22 mouse cellular contexts compared by ENCODE assay signal in genomic region chr10:4275572-4275971, GRCm38 (mm10). TPM values are rescaled to one million over a fixed set of nuclear protein-coding genes. Genes with fewer than 3 reads are reported as not detected.
DNase-seq lines count a peak whose midpoint lies in the region; ATAC-seq and TF ChIP-seq lines count a peak whose summit lies in the region.
"Had no signal": no experiment of that assay in that cellular context is flagged by ENCODE, and none has a peak within 500 bp of the region (broad histone marks: within the 10 kb centered on the region; RNA-seq: fewer than 3 reads in every experiment).

No protein-coding gene starts in this region.

- no peaks in the 10 kb centered on the region for H3K9me3 ChIP-seq in E14TG2a.4 (ENCODE audit: low read length)
- H3K9me3 ChIP-seq in ES-Bruce4 (replicated peaks; ENCODE audit: control insufficient read depth, insufficient read depth, low read length, poor library complexity, severe bottlenecking), result no peaks in the 10 kb centered on the region
- H3K9me3 ChIP-seq in hindbrain, embryonic 12.5 days (replicated peaks), result no peaks in the 10 kb centered on the region
- H3K9me3 ChIP-seq: embryonic facial prominence, embryonic 15.5 days; forebrain, embryonic 10.5 days; forebrain, embryonic 15.5 days; heart, embryonic 13.5 days; hindbrain, embryonic 13.5 days; intestine, embryonic 15.5 days had no signal

- H3K36me3 ChIP-seq in E14TG2a.4 (ENCODE audit: insufficient read depth, low read length), result peaks cover 88% of the 10 kb centered on the region
- H3K36me3 ChIP-seq in ES-Bruce4 (ENCODE audit: control insufficient read depth, insufficient read depth, low read length, poor library complexity, severe bottlenecking), result peaks cover 46% of the 10 kb centered on the region
- H3K36me3 ChIP-seq in kidney, adult 2 months (ENCODE audit: control insufficient read depth, insufficient read depth, low read length), result no peaks in the 10 kb centered on the region
- no peaks in the 10 kb centered on the region for H3K36me3 ChIP-seq in hindbrain, embryonic 12.5 days
- H3K36me3 ChIP-seq: embryonic facial prominence, embryonic 15.5 days; forebrain, embryonic 10.5 days; forebrain, embryonic 15.5 days; heart, embryonic 13.5 days; hindbrain, embryonic 13.5 days; intestine, embryonic 15.5 days had no signal

- no peak for TF ChIP-seq POLR2A in ES-Bruce4 (IDR thresholded peaks at IDR 0.05; ENCODE audit: insufficient read depth, low read length)
- TF ChIP-seq POLR2A in kidney, adult 2 months (IDR thresholded peaks at IDR 0.05; ENCODE audit: low read depth, low read length), result no peak

- TF ChIP-seq EP300 in ES-Bruce4 (IDR thresholded peaks at IDR 0.05; ENCODE audit: insufficient read depth, low read depth, low read length), result no peak

- no peak overlapping the region for H3K4me2 ChIP-seq in hindbrain, embryonic 12.5 days (replicated peaks)
- H3K4me2 ChIP-seq: embryonic facial prominence, embryonic 15.5 days; forebrain, embryonic 15.5 days; heart, embryonic 13.5 days; hindbrain, embryonic 13.5 days; intestine, embryonic 15.5 days had no signal

- H3K4me1 ChIP-seq in E14TG2a.4 (replicated peaks; ENCODE audit: low read depth, low read length), result peaks cover 94% of the 10 kb centered on the region
- H3K4me1 ChIP-seq in ES-Bruce4 (ENCODE audit: control insufficient read depth, insufficient read depth, low read length), result peaks cover 2% of the 10 kb centered on the region
- no peaks in the 10 kb centered on the region for H3K4me1 ChIP-seq in kidney, adult 2 months (ENCODE audit: control insufficient read depth, insufficient read depth, low read length)
- H3K4me1 ChIP-seq in hindbrain, embryonic 12.5 days, result no peaks in the 10 kb centered on the region
- H3K4me1 ChIP-seq: forebrain, embryonic 10.5 days; forebrain, embryonic 15.5 days; hindbrain, embryonic 13.5 days had no signal

- TF ChIP-seq CTCF in E14TG2a.4 (conservative IDR thresholded peaks at IDR 0.05; ENCODE audit: low read length) (no peak), ES-Bruce4 (IDR thresholded peaks at IDR 0.05; ENCODE audit: low read depth, low read length) (no peak)
- no peak for TF ChIP-seq CTCF in kidney, adult 2 months (conservative IDR thresholded peaks at IDR 0.05; ENCODE audit: insufficient read depth, insufficient read length, low read depth, low read length)
- no peak for TF ChIP-seq CTCF in left cerebral cortex, adult 2 months (IDR thresholded peaks at IDR 0.05)

- peak overlapping the region; percentile 13 for H3K27ac ChIP-seq in ES-Bruce4 (ENCODE audit: insufficient read depth, low read length)
- H3K27ac ChIP-seq in kidney, adult 2 months (ENCODE audit: insufficient read depth, low read depth, low read length), result no peak overlapping the region
- H3K27ac ChIP-seq in left cerebral cortex, adult 2 months, result no peak overlapping the region
- H3K27ac ChIP-seq in hindbrain, embryonic 12.5 days, result no peak overlapping the region
- H3K27ac ChIP-seq: embryonic facial prominence, embryonic 15.5 days; forebrain, embryonic 10.5 days; forebrain, embryonic 15.5 days; heart, embryonic 13.5 days; hindbrain, embryonic 13.5 days; hindbrain, postnatal 0 days; intestine, embryonic 15.5 days; kidney, postnatal 0 days had no signal

- ATAC-seq in hindbrain, embryonic 12.5 days (ENCODE audit: low FRiP score), result no peak
- ATAC-seq: forebrain, embryonic 15.5 days; hindbrain, postnatal 0 days; intestine, embryonic 15.5 days had no signal

- H3K27me3 ChIP-seq in E14TG2a.4 (ENCODE audit: insufficient read depth, low read length) (no peaks in the 10 kb centered on the region), ES-Bruce4 (ENCODE audit: control insufficient read depth, insufficient read depth, low read length, poor library complexity, severe bottlenecking) (no peaks in the 10 kb centered on the region)
- H3K27me3 ChIP-seq in kidney, adult 2 months (replicated peaks; ENCODE audit: control insufficient read depth, insufficient read depth, low read length), result no peaks in the 10 kb centered on the region
- no peaks in the 10 kb centered on the region for H3K27me3 ChIP-seq in hindbrain, embryonic 12.5 days
- H3K27me3 ChIP-seq: embryonic facial prominence, embryonic 15.5 days; forebrain, embryonic 15.5 days; heart, embryonic 13.5 days; hindbrain, embryonic 13.5 days; intestine, embryonic 15.5 days had no signal

- H3K4me3 ChIP-seq in E14TG2a.4 (replicated peaks; ENCODE audit: low read length), result peak overlapping the region; percentile 23; the same call in 1 of the 2 replicates
- no peak overlapping the region for H3K4me3 ChIP-seq in ES-Bruce4 (ENCODE audit: low read depth, low read length)
- H3K4me3 ChIP-seq in kidney, adult 2 months (ENCODE audit: insufficient read depth, low read depth, low read length), result no peak overlapping the region
- H3K4me3 ChIP-seq in left cerebral cortex, adult 2 months, result no peak overlapping the region
- no peak overlapping the region for H3K4me3 ChIP-seq in hindbrain, embryonic 12.5 days
- H3K4me3 ChIP-seq: embryonic facial prominence, embryonic 15.5 days; erythroblast, embryonic 14.5 days; forebrain, embryonic 10.5 days; forebrain, embryonic 15.5 days; heart, embryonic 13.5 days; hindbrain, embryonic 13.5 days; intestine, embryonic 15.5 days had no signal

- intact Hi-C loops in left cerebral cortex, adult 2 months (cut with DNase I), result no loop called here

- DNase-seq in cerebellum, adult 11-12 months, result peak; percentile 47
- DNase-seq in cerebellum, adult 9-10 months, result peak; percentile 64
- DNase-seq in kidney, adult 2 months, result no peak
- DNase-seq in left cerebral cortex, adult 2 months (ENCODE audit: extremely low spot score in 1 of 2, low spot score in 2 of 2), result no peak
- DNase-seq: adrenal gland, adult 2 months; adrenal gland, postnatal 36 days; gastrocnemius, postnatal 36 days; heart, adult 11 months; heart, postnatal 36 days; kidney, adult 8-10 months had no signal

- WGBS in kidney, adult 2 months, result 93% methylated on average over 10 of the region's 10 CpGs
- 93% methylated on average over 10 of the region's 10 CpGs for WGBS in hindbrain, embryonic 12.5 days

- H3K9ac ChIP-seq in ES-Bruce4 (ENCODE audit: low read depth, poor library complexity, severe bottlenecking), result no peak overlapping the region
- H3K9ac ChIP-seq in hindbrain, embryonic 12.5 days, result no peak overlapping the region
- H3K9ac ChIP-seq: embryonic facial prominence, embryonic 15.5 days; forebrain, embryonic 15.5 days; heart, embryonic 13.5 days; hindbrain, embryonic 13.5 days; intestine, embryonic 15.5 days had no signal

RNA-seq across cellular contexts. Expression of gene Akap12, which starts 9.4 kb away (rescaled TPM):
- 381 and 387 TPM in 2 replicates for polyA plus RNA-seq in ES-Bruce4 (2011; ENCODE audit: insufficient read depth, insufficient read length, low read depth, missing spikeins)
- polyA plus RNA-seq in kidney, adult 2 months (2012; rRNA removed), result 5.0 and 6.0 TPM in 2 replicates
- total RNA-seq in left cerebral cortex, adult 2 months (2021), result 10 to 100 TPM; 17.2 to 19.9 TPM
- polyA plus RNA-seq in hindbrain, embryonic 12.5 days (2016; fragmentation: Nextera tagmentation; extraction: Ambion mirVana), result 107 and 116 TPM in 2 replicates

Comparison
In these comparisons a context has a peak if more than half of its experiments do, and no peak if none do; other contexts are left out.
1. DNase-seq: peak in cerebellum, adult 11-12 months (single experiment) and cerebellum, adult 9-10 months (single experiment); none in kidney, adult 2 months (single experiment) and left cerebral cortex, adult 2 months (0 of 2).
2. RNA of gene Akap12, which starts 9.4 kb away (polyA plus RNA-seq): 381 to 387 TPM in ES-Bruce4 and 107 to 116 TPM in hindbrain, embryonic 12.5 days; 5.0 to 6.0 TPM in kidney, adult 2 months; every median in the first group is over 10 times any median in the second.